Mouse (Mus musculus): ENCODE measurements around the gene Cntnap5a. TPM values are rescaled to one million over a fixed set of nuclear protein-coding genes. Genes with fewer than 3 reads are reported as not detected.

The Cntnap5a gene
- not detected for total RNA-seq (2021)
- long read RNA-seq, experiment 1: 0 reads
- long read RNA-seq, experiment 2, partial matches to known transcripts: 0 of 1 reads
- long read RNA-seq, experiment 2, other reads (novel, unspliced or antisense): 1 of 1 reads

GRCm38 (mm10) chr1:115684518-115685368 is at the start of gene Cntnap5a:
Cntnap5a (plus strand) TSS chr1:115684756.
- DNase-seq: peak; percentile 7

DNA sequence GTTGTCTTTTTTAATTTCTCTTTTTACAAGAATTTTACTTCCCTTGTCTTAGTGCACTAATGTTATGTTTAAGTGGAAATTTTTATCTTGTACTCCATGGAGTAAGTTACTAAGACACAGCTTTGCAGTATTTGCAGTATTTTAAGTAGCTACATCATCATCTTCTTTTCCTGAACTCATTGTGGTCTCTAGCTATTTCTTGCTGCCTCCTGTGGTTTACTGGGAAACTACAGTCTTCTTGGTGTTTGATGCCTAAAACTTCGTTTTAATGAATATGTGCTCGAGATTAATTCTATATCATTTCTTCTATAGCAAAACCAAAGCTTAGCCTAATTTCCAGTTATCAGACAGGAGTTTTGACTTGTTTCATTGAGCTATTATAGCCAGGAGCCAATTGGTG is 37.6 kb upstream of the Cntnap5a start:
- no peak for DNase-seq

- no peak for DNase-seq
Measured at GRCm38 (mm10) chr1:115658343-115659064, 26.1 kb upstream of the Cntnap5a start.

GRCm38 (mm10) chr1:115686494-115686893 is 1.9 kb downstream of the Cntnap5a start:
- no peak for DNase-seq

DNA sequence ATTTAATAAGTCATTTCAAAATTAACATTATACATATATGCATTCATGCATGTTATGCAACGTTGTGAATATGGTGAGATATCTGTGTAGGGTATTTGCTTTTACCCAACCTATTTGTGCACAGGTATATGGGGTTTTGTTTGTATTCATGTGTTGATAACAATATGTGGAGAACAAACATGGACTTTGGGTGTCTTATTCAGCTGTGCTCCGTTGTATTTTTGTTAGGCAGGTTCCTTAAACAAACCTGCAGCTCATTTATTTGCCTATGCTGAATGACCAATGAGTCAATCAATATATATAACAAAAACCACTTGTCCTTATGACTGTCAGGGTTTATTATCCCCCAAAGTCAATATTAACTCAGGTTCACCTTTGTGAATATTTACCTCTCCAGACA is 15.2 kb downstream of the Cntnap5a start:
- DNase-seq: no peak

DNA sequence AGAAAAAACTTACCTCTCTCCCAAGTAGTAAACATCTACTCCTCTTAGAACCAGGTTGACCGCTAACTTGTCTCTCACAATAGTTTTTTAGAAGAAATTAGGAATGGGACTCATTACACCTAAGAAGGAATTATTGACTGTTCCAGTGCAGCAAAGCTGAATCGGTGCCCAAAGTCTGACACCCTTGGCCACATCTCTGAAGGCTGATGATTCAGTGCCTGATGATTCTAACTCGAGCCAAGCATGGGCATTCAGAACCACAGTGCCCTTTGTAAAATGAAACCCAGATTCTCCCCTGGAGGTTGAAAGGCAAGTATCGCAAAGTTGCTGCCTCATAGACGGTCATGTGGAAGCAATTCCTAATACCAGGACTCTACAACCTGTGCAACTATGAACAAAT is 58.0 kb downstream of the Cntnap5a start:
- no peak for DNase-seq

DNA sequence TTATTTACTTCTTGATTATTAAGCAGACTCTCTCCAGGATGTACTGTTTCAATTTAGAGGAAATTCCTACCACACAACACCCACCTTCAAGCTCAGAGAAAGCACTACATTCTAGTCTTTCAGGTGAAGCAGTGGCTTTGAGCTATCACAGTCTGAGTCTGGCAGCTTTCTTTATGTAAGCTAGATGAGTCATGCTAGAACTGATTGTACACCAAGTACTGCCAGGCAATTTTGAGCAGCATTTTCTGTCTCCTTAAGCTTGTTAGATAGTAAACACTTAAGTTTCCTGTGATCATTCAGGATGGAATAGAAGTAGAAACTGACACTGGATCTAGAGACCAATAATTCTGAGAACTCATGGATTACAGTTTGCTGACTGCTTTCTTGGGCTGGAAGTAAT is 61.0 kb downstream of the Cntnap5a start:
- DNase-seq: no peak

DNA sequence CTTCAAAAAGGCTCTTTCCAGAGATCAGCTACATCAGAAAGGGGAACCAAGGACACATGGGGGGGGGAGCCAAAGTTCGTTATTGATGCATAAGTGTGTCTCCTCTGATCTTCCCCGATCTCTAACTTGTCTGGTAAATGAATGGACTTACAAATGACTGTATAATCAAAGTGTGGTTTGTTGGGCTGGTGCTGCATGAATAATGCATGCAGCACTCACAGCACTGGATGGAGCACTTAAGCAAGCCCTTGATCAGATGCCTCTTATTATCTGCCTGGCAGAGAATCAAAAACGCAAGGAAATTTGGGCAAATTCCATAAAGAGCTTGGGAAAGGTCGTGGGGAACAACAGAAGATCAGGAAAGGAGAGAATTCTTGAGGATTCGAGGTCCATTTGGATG is 100.2 kb downstream of the Cntnap5a start:
- no peak for DNase-seq

DNA sequence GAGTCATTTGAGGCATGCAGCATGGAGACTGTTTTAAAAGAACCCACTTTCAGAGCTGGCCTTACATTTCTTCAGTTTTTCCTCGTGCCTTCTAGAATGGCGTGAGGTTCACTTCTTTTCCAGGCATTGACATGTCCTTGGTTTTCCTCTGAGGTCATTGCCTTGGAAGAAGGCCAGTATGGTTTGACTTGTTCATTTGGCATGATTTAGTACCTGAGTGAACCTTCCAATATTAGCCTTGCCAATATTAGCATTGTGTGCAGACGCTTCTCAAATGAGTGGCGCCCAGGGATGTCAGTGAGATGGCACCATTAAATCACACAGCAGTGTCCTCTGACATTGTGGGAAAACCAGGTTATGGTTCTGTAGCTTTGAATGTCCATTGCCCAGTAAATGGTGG is 158.0 kb downstream of the Cntnap5a start:
- no peak for DNase-seq

DNA sequence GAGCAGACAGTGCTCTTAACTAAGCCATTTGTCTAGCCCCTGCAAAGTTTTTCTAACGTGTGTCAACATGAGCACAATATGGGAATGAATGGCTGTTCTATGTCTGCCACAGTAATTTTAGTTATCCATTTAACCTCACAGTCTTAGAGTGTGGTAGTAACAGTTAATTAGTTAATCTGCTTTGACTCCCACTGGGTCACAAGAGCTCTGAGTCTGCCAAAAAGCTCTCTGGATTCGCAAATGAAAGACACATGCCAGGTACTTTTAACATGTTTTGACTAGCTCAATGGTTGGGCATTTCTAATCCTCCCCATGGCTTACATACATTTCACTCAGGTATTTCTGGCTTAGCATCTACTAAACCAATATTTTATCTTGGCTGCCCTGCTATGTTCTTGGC is 163.0 kb downstream of the Cntnap5a start:
- DNase-seq: no peak

DNA sequence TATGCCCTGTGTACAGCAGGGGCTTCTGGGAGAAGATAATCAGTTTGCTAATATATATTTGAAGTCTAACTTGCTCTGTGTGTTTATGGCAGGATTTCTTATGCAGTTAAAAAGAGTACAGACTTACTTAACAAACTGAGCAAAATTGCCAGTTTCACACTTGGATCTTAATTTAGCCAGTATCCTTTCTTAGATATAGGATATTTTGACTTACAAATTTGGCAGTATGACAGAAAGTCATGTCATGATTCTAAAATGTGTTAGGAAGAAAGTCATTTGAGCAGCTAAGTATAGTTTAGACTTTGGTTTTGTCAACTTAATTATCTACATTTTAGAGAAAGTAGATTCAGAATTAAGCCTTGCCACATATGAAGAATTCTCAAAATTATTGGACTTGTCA is 167.7 kb downstream of the Cntnap5a start:
- DNase-seq: no peak

DNA sequence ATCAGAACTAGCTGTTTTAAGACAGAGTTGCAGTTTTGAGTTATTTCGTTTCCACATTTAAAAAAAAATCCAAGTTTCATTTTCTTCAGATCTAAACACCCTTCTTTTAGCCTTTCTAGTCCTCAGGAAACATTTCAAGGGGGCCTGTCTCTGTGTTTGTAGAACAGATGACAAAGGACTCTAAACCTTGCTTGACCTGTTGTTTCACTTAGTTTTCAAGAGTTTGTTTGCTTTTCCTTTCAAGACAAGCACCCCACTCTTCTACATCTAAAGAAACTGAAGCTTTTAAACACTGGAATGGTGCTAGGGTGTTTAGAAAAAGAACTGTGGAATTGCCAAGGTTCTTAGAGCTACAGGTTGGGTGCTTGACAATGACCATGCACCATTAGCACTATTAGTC is 233.8 kb downstream of the Cntnap5a start:
- no peak for DNase-seq

- no peak for DNase-seq
Measured at GRCm38 (mm10) chr1:115925953-115926665, 241.6 kb downstream of the Cntnap5a start.

GRCm38 (mm10) chr1:115932045-115932444 is 247.5 kb downstream of the Cntnap5a start:
- no peak for DNase-seq

- no peak for DNase-seq
Measured at GRCm38 (mm10) chr1:115945892-115946291, 261.3 kb downstream of the Cntnap5a start.

GRCm38 (mm10) chr1:115956528-115956927 is 272.0 kb downstream of the Cntnap5a start:
- DNase-seq: no peak

- DNase-seq: peak; percentile 29
Measured at GRCm38 (mm10) chr1:115964993-115965575, 280.5 kb downstream of the Cntnap5a start.

DNA sequence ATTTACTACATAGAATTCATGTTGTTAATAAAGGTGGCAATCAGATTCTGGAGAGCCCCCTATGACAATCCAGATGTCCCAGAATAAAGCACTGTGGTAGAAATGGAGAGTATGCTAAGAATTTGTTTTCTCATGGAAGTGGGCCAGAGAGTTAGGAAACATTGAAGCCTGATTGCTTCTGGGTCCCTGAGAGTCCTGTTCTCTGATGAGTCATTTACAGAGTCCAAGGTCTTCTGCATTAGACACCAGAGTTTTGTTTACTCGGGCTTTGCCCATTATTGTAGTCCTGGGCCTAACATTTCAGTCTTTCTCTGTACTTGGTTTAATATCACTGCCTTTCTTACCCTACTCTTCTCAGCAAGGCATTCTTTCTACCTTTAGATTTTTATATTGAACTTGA is 305.6 kb downstream of the Cntnap5a start:
- DNase-seq: no peak

DNA sequence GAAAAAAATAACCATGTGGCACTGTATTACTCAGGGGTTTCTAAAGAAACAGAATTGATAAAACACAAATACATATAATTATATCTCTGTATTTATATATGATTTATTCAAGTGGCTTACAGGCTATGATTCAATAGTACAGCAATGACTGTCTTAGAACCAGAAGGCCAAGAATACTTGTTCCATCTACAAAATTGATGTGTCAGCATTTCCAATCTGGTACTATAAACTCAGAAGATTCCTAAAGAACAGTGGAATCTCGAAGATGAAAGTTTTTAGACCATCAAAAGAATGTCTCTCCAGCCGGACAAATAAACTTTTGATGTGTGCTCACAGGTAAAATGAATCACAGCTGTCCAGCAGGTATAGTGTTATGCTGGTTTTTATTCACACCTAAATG is 331.2 kb downstream of the Cntnap5a start:
- no peak for DNase-seq

- DNase-seq: no peak
Measured at GRCm38 (mm10) chr1:116029653-116030052, 345.1 kb downstream of the Cntnap5a start.

- no peak for DNase-seq
Measured at GRCm38 (mm10) chr1:116035897-116036296, 351.3 kb downstream of the Cntnap5a start.

- DNase-seq: no peak
Measured at GRCm38 (mm10) chr1:116036894-116037293, 352.3 kb downstream of the Cntnap5a start.

Data from gastrocnemius, postnatal 25 days (tissue).